Mouse (Mus musculus) ES-E14 (cell line): ENCODE data around the gene Pnpla2.

Experiments
- CHD2 ChIP-seq: IDR thresholded peaks from 2 replicates; pipeline ENCODE4 v1.6.1; 2014; ENCODE audit warnings: mild to moderate bottlenecking, low read depth, low read length, inconsistent platforms
- MAFK ChIP-seq: IDR thresholded peaks from 2 replicates; pipeline ENCODE4 v1.6.1; 2014; ENCODE audit warnings: mild to moderate bottlenecking, low read depth, low read length, inconsistent platforms; ENCODE audit not compliant: insufficient read depth
- ZC3H11A ChIP-seq: IDR thresholded peaks from 2 replicates; pipeline ENCODE4 v1.6.1; 2012; ENCODE audit warnings: low read depth, mild to moderate bottlenecking, inconsistent platforms, low read length, borderline replicate concordance
- ZNF384 ChIP-seq: IDR thresholded peaks from 2 replicates; pipeline ENCODE4 v1.6.1; 2012; ENCODE audit warnings: low read depth, low read length, inconsistent platforms

- TF ChIP-seq MAFK (no peak), ZC3H11A (no peak), CHD2 (no peak), ZNF384 (no peak)
Observed at GRCm38 (mm10) chr7:141476981-141477370, 22.0 kb downstream of the Pnpla2 start.
